Mouse (Mus musculus) induced T-regulatory cell, adult 2 months (primary cell): ENCODE data around the gene Wfdc6a.
"Not testable (repeated sequence)": the region's sequence is repeated elsewhere in the genome, so short reads cannot be mapped to it uniquely, and the experiment has no call there.

Experiments
- DNase-seq: peaks from one replicate; pipeline ENCODE4 v3.0.0-alpha.2; 2012; ENCODE audit warnings: low read depth

Wfdc6a gene

GRCm38 (mm10) chr2:164585025-164585725, at the start of gene Wfdc6a:
Wfdc6a (minus strand) TSS chr2:164585447.
- not testable (repeated sequence) for DNase-seq

DNA sequence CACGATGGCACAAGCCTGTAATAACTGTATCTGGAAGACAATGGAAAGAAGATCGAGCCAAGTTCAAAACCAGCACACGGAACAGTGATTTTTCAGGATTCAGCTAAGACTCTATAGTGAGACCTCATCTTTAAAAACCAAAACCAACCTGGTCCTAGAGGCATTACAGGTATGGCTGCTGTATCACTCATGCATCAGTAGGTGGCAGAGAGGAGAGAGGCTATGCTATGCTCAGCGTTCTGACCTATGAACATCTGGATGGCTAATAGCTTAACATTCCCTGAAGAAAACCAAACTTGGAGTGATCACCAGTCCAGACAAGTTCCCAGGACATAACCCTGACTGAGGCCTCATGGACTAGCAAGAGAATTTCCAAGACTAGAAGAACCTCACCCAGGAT, 36.5 kb upstream of the Wfdc6a start:
- DNase-seq: no peak

DNA sequence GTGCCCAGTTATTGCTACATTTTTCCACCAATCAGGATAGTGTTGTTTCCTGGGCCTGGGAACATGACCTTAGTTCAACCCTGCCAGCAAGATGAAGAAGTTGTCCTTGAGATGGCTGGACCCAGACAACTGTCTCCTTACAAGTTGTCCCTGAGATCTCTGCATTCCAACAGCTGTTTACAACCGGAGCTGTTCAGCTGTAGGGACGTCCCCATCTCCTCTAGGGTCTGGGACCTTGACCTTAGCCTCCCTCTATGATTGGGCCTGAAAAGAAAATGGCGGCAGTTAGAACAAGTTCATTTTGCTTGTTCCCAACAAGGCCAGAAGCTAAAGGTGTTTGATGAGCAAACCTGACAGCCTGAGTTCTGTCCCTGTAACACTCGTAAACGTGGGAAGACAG, 33.8 kb upstream of the Wfdc6a start:
- no peak for DNase-seq

DNA sequence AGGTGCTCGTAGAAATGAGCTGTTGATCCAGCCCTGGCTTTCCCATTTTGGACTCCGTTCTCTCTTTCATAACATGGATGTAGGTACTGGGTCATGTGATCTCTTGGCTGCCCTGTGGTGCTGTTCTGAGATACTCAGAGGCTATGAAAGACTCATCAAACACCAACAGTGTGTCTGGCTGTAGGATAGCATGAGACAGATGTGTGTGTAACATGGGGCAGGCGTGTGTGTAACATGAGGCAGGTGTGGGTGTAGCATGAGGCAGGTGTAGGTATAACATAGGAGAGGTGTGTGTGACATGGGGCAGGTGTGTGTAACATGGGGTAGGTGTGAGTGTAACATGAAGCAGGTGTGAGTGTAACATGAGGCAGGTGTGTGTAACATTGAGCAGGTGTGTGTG, 30.1 kb upstream of the Wfdc6a start:
- DNase-seq: no peak

- DNase-seq: not testable (repeated sequence)
These were observed 28.2 kb upstream of the Wfdc6a start, which contains the start of the genes Wfdc6b and Wfdc8 for GRCm38 (mm10) chr2:164613471-164613870. Wfdc6b (plus strand) TSS chr2:164613522. Wfdc8 (minus strand) TSS chr2:164613626.

GRCm38 (mm10) chr2:164608781-164609180, 23.5 kb upstream of the Wfdc6a start:
- DNase-seq: no peak

DNA sequence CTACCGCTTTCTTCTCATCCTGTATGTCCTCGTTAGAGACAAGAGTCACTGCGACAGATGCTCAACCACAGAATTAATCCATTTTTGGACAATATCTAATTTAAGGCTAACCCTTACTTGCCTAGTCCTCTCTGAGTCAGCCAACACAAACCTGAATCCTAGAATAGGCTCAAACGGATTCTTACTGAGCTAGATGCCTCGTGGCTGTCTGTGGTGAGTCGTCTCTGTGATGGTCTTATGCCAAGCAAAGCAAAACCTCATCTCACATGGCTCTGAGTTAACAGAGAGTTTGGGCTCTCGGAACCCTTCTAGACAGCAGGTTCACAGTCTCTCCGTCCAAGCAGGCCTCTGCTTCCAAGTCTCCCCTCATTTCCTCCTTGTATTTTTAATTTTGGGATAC, 19.2 kb upstream of the Wfdc6a start:
- no peak for DNase-seq

DNA sequence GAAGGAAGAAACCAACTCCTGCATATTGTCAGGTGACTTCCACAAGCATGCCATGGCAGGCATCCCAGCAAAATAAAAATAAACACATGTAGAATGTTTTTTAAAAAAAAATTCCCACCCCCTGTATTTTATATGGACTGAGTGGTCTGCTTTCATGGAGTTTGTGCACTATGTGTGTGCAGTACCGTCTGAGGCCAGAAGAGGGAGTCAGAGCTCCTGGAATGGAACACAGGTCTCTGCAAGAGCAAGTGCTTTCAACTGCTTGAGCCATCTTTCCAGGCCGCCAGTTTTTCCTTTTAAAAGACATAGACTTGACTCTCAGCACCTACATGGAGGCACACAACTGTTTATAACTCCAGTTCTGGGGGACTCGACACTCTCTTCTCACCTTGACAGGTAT, 18.2 kb upstream of the Wfdc6a start:
- peak; percentile 7 for DNase-seq

DNA sequence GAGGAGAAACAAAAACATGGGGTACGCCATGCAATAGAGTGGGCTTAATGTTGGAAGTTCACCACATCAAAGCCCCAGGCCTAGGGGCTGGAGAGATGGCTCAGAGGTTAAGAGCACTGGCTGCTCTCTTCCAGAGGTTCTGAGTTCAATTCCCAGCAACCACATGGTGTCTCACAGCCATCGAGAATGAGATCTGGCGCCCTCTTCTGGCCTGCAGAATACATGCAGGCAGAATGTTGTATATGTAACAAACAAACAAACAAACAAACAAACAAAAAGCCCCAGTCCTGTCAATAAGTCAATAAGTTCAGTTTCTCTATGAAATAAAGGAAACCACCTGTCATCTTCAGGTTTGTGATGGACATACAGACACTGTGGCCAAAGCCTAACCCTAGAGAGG, 14.9 kb upstream of the Wfdc6a start:
- peak; percentile 14 for DNase-seq

GRCm38 (mm10) chr2:164593494-164593893, 8.2 kb upstream of the Wfdc6a start, which contains the start of gene Eppin:
Eppin (minus strand) TSS chr2:164593594.
- DNase-seq: no peak

- peak; percentile 5 for DNase-seq
These were observed 6.8 kb upstream of the Wfdc6a start for GRCm38 (mm10) chr2:164592014-164592413.

GRCm38 (mm10) chr2:164573359-164573758, 11.9 kb downstream of the Wfdc6a start, which contains the start of gene Spint3:
Spint3 (minus strand) TSS chr2:164573459.
- not testable (repeated sequence) for DNase-seq

DNA sequence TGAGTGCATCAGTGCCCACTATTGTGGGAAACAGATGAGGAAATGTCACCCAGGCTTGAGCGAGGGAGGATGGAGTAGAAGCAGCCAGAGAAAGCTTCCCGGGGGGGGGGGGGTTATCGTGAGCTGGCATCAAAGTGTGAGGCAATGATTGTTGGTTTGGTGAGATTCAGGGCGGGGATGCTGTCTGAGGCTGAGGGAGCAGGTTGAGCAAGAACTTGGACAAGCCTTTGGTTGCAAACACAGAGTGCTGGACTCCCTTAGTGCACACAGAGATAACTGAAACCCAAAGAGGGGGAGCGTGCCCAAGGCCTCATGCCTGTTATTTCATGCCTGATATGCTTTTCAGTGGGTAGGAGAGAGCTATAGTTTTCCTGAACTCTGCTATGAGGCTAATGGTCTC, 17.8 kb downstream of the Wfdc6a start:
- DNase-seq: no peak

DNA sequence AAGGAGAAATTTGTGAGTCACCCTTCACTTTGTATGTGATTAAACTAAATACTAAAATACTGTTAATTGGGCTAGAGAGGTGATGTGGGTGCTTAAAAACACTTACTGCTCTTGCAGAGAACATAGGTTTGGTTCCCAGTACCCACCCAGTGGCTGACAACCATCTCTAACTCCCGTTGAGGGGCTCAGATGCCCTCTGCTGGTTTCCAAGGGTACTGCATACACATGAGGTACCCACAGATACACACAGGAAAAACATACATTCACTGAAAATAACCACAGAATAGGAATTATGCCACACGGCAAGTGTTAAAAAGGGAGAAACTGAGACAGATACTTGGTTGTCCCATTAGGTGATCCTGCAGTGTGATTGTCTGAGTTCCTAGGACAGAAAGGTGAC, 18.2 kb downstream of the Wfdc6a start:
- DNase-seq: peak; percentile 32

GRCm38 (mm10) chr2:164564346-164564745, 20.9 kb downstream of the Wfdc6a start:
- DNase-seq: no peak

DNA sequence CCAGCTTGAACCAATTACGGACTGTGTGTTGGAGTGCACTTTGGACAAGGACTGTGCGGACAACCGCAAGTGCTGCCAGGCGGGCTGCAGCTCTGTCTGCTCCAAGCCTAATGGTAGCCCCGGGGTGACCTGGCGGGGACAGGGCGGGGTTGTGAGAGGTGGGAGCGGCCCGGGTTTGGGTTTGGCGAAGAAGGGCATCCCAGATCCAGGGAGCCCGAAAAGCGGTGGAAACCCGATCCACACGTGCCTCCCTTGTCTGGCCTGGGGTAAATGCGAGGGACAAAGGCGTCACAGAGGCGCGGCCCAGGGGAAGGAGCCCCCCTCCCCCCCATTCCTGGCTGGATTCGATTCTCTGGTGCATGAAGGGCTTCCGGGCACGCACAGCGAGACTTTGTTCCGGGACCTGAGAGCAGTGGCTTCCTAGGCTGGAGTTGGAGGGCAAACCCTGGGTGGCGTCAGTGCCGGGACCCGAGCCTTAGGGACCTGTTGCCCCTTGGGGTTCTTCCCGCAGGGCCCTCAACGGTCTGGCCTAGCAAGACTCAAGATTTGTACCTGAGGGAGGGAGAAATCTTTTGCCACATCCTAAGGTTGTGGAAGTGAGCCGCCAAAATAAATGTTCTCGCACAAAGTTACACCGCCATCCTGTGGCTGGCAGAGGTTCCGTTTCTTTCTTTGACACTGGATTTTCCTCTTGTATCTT, 21.8 kb downstream of the Wfdc6a start:
- peak; percentile 73 for DNase-seq

GRCm38 (mm10) chr2:164562391-164563188, 22.7 kb downstream of the Wfdc6a start, which contains the start of gene Wfdc2:
Wfdc2 (plus strand) TSS chr2:164562413.
- DNase-seq: no peak

- no peak for DNase-seq
These were observed 25.1 kb downstream of the Wfdc6a start for GRCm38 (mm10) chr2:164560106-164560505.

DNA sequence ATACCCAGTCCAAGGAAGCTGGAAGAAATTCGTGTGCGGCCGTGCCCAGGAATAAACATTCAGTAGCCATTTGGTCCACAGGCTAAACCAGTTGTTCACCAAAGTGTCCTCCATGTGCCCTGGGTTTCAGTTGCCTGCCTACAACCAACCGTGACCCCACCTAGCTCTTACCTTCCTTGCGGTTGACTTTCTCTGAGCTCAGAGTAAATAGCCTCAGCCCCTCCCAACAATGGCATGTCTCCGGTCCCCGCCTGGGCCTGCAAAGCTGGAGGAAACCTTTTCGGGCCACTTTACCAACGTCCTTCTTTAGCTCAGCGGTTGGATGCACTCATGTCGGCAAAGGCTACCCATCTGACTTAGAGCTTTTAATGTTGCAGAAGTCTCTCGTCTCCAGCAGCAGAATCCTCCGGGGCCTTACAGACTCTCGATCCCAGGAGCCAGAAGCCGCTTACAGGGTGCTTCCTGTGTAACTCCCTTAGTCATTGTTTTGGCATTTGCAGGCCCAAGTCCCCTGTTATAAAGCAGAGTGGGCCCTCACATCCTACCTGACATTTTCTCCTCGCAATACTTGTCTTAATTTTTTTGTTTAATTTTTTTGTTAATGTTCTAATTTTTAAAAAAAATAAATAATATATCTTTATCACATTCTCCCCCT, 26.1 kb downstream of the Wfdc6a start:
- DNase-seq: peak; percentile 36

DNA sequence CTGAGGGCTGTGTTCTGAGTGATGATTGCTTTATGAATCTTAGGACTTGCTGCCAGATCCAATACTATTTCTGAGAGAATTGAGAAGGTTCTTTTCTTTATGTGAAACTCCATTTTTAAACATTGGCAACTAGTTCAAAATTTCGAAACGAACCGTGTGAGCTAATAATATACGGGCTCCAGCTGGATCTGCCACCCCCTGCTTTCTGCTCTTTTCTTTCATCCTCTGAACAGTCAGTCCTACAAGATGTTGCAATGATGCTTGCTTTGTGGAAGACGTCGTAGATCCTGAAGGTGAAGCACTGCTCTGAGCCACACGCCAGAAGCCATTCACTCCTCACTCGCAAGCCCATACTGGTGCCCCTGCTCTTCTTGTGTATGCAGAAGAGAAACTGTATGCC, 26.8 kb downstream of the Wfdc6a start:
- DNase-seq: no peak

- no peak for DNase-seq
These were observed 33.7 kb downstream of the Wfdc6a start for GRCm38 (mm10) chr2:164551502-164551901.

GRCm38 (mm10) chr2:164550895-164551269, 34.4 kb downstream of the Wfdc6a start:
- DNase-seq: no peak
